Mouse (Mus musculus): ENCODE data around the gene Lypd1. TPM values are rescaled to one million over a fixed set of nuclear protein-coding genes. Genes with fewer than 3 reads are reported as not detected.

Lypd1 gene
- total RNA-seq, 4 experiments from 2014 or later: 9.9 to 17.8 (median 13.7) TPM

Other genes starting within 250 kb of the Lypd1 start
- gene Gpr39, start 236.1 kb downstream of the Lypd1 start, total RNA-seq (2022): under 1 TPM in 3 of 4 experiments, not detected in 1; 0.10 to 0.22 (median 0.17) TPM